Mouse (Mus musculus) heart, postnatal 36 days (tissue): ENCODE measurements around the gene Gys1. TPM values are rescaled to one million over a fixed set of nuclear protein-coding genes. Genes with fewer than 3 reads are reported as not detected.
"Not testable (repeated sequence)": the region's sequence is repeated elsewhere in the genome, so short reads cannot be mapped to it uniquely, and the experiment has no call there.

Experiments used
- DNase-seq, 2 experiments: peaks; one replicate each; pipeline ENCODE4 v3.0.0; 2021 to 2022
- intact Hi-C: fragments of 180-260 bp; cut with DNase I; formaldehyde crosslinking; loops from one replicate; pipeline ENCODE4 v1.15.1; 2025
- total RNA-seq, 2 experiments: library from RNA; stranded (reverse); gene quantifications; 2 replicates each; pipeline ENCODE4 v1.2.3; 2021

Gene Gys1
- total RNA-seq: 100 to 1,000 TPM in 1 of 2 experiments, 10 to 100 TPM in 1; 96.0 to 102 TPM

DNA sequence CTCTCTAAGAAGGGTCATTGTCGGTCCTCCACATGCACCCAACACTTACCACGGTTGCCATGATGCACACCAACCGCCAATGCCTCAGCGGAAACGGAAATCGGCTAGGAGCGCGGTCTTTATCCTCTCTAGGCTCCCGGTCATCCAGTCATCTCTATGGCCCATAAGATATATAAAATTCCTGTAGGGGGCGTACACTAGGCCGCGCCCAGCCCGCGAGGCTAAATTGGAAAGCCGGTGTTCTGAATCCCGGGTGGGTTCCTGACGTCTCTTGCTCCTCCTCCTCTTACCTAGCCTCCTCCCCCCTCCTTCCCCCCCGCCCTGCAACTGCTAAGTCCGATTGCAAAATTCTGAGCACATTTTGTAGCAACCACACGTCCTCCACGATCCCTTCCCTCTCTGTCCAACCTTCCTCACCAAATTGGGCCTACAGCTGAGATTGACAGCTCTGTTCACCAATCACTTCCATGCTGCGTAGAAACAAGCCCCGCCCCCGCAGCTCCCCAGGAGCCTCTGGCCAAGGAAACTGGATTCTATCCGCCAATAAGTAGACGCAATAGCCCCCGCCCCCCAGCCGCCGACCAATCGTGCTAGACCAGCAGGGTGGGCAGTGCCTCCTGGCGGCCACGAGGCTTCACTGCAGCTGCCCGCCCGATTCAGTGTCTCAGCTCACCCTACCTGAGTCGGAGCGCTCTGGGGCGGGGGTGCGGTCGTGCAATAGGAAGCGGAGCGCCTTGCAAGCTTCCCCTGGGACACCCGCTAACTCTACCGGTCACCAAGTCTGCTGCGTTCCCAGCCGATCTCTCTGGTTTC lies at the start of gene Gys1:
Gene Gys1, plus strand, starts transcription at position 642 of the 813 bp plus-strand sequence.
- peak; percentile 99 to 100 for DNase-seq
- intact Hi-C loops: loop anchor here (5.0 kb wide), 1 partner anchor 37 kb away; the partner anchor contains the start of gene Snrnp70

DNA sequence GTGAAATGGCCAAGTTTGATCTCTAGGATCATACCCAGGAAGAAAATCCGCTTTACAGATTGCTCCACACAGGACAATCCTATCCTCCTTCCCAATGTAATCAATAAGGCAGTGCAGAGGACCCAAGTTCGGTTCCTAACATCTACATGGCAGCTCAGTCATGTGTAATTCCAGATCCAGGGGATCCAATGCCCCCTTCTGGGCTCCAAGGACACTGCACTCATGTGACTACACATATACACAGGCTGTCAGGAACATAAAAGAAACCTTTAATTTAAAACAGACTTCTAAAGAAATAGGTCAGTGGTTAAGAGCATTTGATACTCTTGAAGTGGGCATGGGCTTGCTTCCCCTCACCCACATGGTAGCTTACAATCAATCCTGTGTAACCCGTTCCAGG lies 48.6 kb upstream of the Gys1 start:
- intact Hi-C loops: no loop called here
- no peak for DNase-seq

DNA sequence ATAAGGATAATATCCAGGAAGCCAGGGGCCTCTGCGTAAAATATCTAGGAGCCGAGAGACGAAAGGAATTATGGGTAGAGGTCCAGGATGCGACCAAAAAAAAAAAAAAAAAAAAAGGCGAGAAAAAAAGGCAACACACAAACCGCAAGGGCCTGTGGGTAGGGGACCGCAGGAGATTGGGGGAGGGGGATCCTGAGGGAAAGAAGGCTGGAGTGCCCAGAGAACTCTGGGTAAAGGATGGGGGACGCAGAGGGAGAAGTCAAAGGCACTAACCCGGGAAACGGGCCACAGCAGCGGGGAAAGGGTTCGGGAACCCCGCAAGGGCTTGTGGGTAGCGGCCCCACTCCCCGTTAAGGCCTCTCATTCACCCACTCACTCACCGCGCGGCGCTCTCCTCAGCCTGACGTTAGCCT lies 39.5 kb upstream of the Gys1 start:
- intact Hi-C loops: loop anchor here (2.0 to 5.0 kb wide), 3 partner anchors 24 to 86 kb away; partner anchors contain the start of genes Gys1 and Lin7b
- DNase-seq: no peak

DNA sequence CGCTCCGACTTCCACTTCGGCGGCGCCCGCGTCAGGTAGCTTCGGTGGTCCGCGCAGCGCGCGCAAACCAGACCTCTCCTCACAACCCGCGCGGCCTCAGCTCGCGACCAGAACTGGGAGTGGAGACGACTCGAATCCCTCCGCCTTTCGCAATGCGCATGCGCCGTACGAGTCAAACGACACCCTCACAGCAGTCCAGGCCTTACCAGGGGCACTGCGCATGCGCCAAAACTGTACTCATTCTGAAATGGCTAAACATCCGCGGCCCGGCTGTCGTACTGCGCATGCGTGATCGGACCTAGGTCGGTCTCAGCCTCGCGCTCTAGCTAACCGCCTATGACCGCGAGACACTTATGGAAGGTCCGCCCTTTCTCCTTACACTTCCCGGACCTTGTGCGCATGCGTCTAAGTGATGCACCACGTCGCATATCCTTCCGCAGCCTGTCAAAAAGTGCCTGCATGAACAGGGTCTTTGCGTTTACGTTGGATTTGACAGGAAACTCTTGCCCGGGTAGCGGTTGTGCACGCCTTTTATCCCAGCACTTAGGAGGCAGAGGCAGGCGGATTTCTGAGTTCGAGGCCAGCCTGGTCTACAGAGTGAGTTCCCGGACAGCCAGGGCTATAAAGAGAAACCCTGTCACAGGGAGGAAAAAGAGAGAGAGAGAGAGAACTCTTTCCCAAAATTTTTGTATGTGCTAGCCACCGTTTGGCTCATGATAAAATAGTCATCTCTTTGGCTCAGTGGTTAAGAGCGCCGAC lies 38.9 kb upstream of the Gys1 start, which contains the start of gene Snrnp70:
Gene Snrnp70, minus strand, starts transcription at position 165 of the 759 bp plus-strand sequence.
- DNase-seq: peak; percentile 100
- intact Hi-C loops: loop anchor here (2.0 to 5.0 kb wide), 3 partner anchors 25 to 87 kb away; partner anchors contain the start of genes Gys1 and Lin7b

DNA sequence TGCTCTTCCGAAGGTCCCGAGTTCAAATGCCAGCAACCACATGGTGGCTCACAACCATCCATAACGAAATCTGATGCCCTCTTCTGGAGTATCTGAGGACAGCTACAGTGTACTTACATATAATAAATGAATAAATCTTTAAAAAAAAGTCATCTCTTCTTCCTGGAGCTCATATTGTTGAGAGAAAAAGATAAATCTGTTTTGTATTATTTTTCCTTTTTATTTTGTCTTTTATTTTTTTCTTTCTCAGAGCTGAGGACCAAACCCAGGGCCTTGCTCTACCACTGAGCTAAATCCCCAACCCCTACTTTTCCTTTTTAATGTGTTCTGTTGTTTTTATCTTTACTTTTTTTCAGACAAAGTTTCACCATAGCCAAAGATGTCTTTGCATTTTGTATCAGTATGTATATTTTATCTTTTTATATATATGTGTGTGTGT lies 38.3 kb upstream of the Gys1 start:
- intact Hi-C loops: loop anchor here (5.0 kb wide), 1 partner anchor 36 kb away; the partner anchor contains the start of gene Gys1
- not testable (repeated sequence) for DNase-seq

DNA sequence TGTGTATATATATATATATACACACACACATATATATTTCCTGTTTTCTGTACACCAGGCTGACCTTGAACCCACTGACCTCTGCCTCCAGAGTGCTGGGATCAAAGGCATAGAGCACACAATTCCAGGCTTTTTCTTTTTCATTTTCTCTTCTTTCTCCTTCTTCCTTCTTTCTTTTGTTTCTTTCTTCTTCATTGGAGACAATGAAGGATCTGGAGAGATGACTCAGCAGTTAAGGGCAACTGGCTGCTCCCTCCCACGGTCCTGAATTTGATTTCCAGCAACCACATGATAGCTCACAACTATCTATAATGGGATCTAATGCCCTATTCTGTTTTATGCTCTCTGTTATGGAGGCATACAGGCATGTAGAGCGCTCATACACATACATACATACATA lies 37.9 kb upstream of the Gys1 start:
- intact Hi-C loops: loop anchor here (5.0 kb wide), 1 partner anchor 36 kb away; the partner anchor contains the start of gene Gys1
- DNase-seq: no peak

DNA sequence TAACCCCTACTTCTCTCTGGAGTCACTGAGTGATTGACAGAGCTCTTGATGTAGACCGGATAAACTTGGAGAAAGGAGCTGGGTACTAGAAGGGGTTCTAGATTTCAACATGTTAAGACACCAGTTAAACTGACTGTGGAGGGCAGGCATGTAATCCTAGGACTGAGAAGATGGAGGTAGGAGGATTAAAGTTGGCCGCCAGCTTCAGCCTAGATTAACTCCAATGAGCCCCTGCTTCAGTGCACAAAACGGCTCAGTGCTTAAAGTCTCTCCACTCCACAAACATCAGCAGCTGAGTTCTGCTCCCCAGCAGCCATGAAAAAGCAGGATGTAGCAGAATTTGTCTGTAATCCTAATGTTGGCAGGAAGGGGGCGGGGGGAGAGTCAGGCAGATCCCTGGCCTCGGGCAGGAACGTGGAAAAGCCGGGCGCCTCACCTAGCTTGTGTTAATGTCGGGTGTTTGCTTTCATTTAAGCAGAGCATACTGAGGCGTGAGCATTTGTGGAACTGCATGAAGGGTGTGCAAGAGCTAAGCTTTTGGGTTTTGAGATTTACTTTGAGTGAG lies 33.0 kb upstream of the Gys1 start:
- DNase-seq: no peak
- intact Hi-C loops: no loop called here

DNA sequence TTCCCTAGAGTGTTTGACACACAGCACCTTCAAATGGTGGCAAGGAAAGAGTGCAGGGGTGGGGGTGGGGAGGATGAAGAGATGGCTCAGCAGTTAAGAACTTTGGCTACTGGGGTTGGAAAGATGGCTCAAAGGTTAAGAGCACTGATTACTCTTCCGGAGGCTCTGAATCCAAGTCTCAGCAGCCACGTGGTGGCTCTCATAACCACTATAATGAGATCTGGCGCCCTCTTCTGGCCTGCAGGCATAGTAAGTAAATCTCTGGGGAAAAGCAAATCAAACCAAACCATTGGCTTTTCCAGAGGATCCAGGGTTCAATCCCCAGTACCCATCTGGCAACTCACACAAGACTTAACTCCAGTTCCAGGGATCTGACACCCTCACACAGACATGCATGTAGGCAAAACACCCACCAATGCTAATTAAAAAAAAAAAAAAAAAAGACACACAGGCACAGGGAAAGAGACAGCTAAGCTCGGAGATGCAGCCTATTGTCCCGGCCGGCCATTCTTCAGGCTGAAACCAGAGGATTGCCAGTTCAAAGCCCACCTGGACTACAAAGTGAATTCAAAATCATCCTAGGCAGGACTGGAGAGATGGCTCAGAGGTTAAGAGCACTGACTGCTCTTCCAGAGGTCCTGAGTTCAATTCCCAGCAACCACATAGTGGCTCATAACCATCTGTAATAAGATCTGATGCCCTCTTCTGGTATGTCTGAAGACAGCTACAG lies 30.9 kb upstream of the Gys1 start:
- DNase-seq: peak; percentile 51 to 63
- intact Hi-C loops: no loop called here

DNA sequence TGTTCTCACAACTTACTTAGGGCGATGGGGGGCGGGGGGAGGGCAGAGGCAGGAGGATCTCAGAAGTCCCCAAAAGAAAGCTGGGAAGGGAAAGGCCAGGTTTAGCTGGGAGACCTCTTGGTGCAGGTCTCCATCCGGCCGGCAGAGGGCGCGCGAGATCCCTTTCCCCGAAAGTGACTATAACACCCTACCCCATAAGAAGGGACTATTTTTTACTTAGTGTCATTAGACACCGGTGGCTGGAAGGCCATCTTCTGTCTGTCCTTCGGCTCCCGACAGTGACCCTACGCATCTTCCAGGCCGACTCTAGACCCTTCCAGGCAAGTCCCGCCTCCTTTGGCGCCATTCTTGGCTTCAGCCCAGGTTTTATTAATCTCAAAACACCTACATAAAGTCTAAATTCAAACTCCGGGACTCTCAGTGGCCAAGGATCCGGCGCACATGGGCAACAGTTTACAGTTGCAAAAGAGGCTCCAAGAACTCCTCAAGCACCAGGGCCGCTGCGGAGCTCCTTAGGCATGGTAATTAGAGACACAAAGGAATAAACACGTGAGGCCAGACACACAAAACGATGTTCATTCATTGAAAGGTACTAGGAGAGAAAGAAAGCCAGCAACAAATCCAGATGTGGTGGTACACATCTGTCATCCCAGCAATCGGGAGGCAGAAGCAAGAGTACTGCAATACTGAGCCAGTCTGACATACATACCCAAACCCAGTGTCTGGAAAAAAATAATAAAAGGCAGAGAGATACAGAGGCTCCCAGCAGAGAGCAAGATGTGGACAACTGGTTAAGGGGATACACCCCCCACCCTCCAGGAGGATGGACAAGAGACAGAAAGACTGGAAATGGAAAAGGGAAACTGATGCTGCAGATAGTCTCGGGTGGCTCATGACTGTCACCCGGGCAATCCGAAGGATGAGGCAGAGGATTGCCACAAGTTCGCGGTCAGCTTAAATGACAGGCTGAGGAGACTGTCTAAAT lies 29.3 kb upstream of the Gys1 start, which contains the start of gene Kcna7:
Gene Kcna7, plus strand, starts transcription at position 563 of the 985 bp plus-strand sequence.
- peak; percentile 82 to 88 for DNase-seq

DNA sequence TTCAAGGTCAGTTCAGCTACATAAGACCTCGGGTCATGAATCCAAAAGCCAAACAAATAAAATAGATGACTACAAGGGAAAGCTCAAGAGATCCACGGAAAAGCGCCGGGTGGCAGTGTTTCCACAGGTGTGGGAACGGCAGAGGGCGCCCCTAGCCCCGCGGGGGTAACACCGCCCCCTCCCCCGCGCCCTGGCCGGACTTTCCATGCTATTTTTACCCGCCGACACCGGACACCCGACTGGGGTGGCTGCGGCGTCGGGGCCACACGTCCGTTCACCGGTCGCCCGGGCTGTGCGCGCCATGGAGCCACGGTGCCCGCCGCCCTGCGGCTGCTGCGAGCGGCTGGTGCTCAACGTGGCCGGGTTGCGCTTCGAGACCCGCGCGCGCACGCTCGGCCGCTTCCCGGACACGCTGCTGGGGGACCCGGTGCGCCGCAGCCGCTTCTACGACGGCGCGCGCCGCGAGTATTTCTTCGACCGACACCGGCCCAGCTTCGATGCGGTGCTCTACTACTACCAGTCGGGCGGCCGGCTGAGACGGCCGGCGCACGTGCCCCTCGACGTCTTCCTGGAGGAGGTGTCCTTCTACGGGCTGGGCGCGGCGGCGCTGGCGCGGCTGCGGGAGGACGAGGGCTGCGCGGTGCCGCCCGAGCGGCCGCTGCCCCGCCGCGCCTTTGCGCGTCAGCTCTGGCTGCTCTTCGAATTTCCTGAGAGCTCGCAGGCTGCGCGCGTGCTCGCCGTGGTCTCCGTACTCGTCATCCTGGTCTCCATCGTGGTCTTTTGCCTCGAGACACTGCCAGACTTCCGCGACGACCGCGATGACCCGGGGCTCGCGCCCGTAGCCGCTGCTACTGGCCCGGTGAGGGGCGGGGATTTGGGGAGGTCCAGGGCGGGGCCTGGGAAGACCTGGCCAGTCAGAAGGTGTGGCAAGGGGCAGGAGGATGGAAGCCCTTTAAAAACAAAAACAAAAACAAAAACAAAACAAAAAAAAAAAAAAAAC lies 28.2 kb upstream of the Gys1 start:
- intact Hi-C loops: loop anchor here (2.0 kb wide), 1 partner anchor 26 kb away; no protein-coding TSS in a partner anchor
- peak; percentile 43 to 54 for DNase-seq

More for the DNA sequence above, 29.3 kb upstream of the Gys1 start, which contains the start of gene Kcna7:
- intact Hi-C loops: loop anchor here (2.0 kb wide), 1 partner anchor 27 kb away; no protein-coding TSS in a partner anchor

DNA sequence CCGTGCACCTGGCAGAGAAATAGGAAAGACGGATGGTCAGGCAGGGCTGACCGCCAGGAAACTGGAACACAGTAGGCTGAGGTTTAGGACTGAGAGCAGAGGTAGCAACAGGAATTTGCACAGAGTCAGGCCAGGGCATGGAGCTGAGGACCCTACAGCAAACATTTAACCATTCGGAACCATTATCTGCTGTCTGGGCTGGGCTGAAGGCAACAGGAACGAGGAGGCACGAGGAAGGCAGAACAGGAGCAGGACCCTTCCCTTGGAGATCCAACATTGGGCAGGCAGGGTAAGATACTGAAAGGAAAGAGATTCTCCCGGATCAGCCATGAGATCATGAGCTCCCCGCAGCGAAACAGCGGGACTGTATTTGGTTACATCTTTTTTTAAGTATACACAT lies 26.8 kb upstream of the Gys1 start:
- intact Hi-C loops: loop anchor here (2.0 kb wide), 1 partner anchor 25 kb away; no protein-coding TSS in a partner anchor
- no peak for DNase-seq

DNA sequence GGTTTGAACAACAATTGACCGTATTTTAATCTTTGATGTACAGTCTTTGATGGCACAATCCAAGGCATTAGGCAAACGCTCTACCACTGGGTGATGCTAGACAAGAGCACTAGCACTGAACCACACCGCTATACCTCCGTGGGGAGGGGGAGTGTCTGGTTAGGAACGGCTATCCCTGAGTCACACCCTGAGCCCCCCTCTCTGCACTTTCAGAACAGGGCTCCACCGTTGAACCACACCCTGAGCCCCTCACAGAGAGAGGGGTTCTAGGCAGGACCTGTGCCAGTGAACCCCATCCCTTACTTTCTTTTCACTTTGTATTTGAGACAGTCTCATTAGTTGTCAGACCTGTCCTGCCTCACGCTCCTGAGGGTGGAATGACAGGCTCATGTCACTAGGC lies 26.3 kb upstream of the Gys1 start:
- intact Hi-C loops: no loop called here
- DNase-seq: no peak

DNA sequence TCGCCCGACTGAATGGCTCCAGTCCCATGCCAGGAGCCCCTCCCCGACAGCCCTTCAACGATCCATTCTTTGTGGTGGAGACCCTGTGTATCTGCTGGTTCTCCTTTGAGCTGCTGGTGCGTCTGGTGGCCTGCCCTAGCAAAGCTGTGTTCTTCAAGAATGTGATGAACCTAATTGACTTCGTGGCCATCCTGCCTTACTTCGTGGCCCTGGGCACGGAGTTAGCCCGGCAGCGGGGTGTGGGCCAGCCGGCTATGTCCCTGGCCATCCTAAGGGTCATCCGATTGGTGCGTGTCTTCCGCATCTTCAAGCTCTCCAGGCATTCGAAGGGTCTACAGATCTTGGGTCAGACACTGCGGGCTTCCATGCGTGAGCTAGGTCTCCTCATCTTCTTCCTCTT lies 25.7 kb upstream of the Gys1 start:
- no peak for DNase-seq
- intact Hi-C loops: no loop called here

DNA sequence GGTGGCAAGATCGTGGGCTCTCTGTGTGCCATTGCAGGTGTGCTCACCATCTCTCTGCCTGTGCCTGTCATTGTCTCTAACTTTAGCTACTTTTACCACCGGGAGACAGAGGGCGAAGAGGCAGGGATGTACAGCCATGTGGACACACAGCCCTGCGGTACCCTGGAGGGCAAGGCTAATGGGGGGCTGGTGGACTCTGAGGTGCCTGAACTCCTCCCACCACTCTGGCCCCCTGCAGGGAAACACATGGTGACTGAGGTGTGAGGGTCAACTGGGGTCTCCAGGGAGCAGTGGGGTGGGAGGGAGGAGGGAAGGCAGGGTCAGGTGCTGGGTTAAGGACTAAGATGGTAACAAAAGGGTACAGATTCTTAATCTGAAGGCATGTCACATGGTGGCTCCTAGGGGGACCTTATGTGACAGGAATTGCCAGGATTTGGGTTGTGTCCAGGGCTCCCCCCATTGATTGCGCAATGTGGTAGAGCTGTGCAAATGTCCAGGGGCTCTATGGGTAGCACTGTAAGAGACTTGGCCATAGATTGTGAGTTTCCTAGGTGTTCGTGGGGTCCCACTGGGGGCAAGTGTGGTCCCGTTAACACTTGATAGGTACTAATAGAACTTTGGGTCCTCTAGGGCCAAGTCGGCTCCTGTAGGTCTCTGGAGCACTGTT lies 25.0 kb upstream of the Gys1 start:
- no peak for DNase-seq
- intact Hi-C loops: no loop called here

DNA sequence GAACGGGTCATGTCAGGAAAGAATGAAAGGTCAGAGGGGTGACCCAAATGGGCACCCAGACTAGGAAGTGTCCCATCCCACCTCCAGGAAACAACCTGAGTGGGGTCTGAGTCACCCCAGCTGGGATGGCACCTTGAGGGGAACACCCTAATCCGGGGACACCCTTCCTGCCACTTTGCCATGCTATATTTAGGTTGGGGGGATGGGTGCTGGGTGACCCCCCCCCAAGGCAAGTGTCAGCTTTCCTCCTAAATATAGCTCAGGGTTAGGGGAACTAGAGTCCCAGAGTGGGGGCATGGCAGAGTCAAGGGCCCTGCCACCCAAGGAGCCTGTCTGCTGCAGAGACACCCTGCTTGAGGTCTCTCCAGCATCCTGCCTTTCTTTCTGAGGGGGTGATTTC lies 22.2 kb upstream of the Gys1 start:
- no peak for DNase-seq
- intact Hi-C loops: no loop called here

DNA sequence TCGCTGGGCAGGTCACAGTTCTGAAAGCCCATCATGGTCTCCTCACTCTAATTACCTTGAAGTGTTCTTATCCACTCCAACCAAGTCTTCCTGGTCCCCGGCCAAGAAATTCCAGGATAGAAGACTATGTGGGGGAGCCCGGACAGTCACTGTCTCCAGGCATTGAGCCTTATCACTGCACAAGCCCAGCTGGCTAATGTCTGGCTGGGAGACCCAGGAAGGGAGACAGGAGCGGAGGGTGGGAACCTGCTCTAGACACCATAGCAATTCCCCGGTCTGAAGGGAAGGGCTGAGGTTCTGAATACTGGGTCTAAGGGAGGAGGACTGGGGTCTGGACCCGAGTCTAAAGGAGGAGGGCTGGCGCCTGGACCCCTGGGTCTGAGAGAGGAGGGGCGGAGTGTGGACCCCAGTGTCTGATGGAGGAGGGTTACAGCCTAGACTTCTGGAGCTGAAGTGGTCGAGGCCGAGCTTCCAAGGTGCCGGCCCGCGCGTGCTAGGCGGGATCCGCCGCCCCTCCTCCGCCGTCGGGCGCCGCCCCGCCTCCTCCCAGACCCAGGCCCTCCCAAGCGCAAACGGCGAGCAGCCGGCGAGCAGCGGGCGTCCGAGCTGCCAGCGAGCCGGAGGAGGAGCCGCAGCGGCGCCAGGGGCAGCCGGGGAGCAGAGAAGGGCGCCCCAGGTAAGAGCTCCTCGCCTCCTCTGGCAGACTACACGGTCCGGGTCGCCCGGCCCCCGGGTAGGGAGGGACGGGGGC lies 21.4 kb upstream of the Gys1 start, which contains the start of gene Ntf5:
Gene Ntf5, plus strand, starts transcription at position 583 of the 751 bp plus-strand sequence.
- DNase-seq: peak; percentile 10 to 17
- intact Hi-C loops: no loop called here
